Mouse (Mus musculus): ENCODE measurements around the gene Phf12. TPM values are rescaled to one million over a fixed set of nuclear protein-coding genes. Genes with fewer than 3 reads are reported as not detected.

Gene Phf12
- 48.0 TPM for polyA plus RNA-seq (2017; shearing (Covaris generic))

GRCm38 (mm10) chr11:77982441-77982905 is at the start of gene Phf12:
Phf12 (plus strand) TSS chr11:77982754.

GRCm38 (mm10) chr11:78031947-78032808 is 49.6 kb downstream of the Phf12 start, which contains the start of gene Dhrs13:
Dhrs13 (plus strand) TSS chr11:78032280.

GRCm38 (mm10) chr11:78037831-78038752 is 55.5 kb downstream of the Phf12 start, which contains the start of gene Flot2:
Flot2 (plus strand) TSS chr11:78037931.

Other genes starting within 250 kb of the Phf12 start
- 32.0 TPM for gene Myo18a, start 219.5 kb upstream of the Phf12 start, polyA plus RNA-seq (2017; shearing (Covaris generic))
- 0.15 TPM for gene Gm10277, start 195.0 kb upstream of the Phf12 start, polyA plus RNA-seq (2017; shearing (Covaris generic))
- gene Pipox, start 88.7 kb upstream of the Phf12 start, polyA plus RNA-seq (2017; shearing (Covaris generic)) = not detected
- gene Sez6, start 52.0 kb upstream of the Phf12 start, polyA plus RNA-seq (2017; shearing (Covaris generic)) = not detected
- gene Dhrs13, start 49.5 kb downstream of the Phf12 start, polyA plus RNA-seq (2017; shearing (Covaris generic)) = 10.4 TPM
- gene Flot2, start 55.2 kb downstream of the Phf12 start, polyA plus RNA-seq (2017; shearing (Covaris generic)) = 51.3 TPM
- 31.5 TPM for gene Eral1, start 97.6 kb downstream of the Phf12 start, polyA plus RNA-seq (2017; shearing (Covaris generic))
- gene Fam222b, start 111.9 kb downstream of the Phf12 start, polyA plus RNA-seq (2017; shearing (Covaris generic)) = 17.3 TPM
- gene Traf4, start 182.8 kb downstream of the Phf12 start, polyA plus RNA-seq (2017; shearing (Covaris generic)) = 92.9 TPM
- gene Nek8, start 193.9 kb downstream of the Phf12 start, polyA plus RNA-seq (2017; shearing (Covaris generic)) = 15.1 TPM
- 2.5 TPM for gene Tlcd1, start 194.0 kb downstream of the Phf12 start, polyA plus RNA-seq (2017; shearing (Covaris generic))
- 2,044 TPM for gene Rpl23a, start 200.8 kb downstream of the Phf12 start, polyA plus RNA-seq (2017; shearing (Covaris generic))
- not detected for gene Rab34, start 205.7 kb downstream of the Phf12 start, polyA plus RNA-seq (2017; shearing (Covaris generic))
- not detected for gene Proca1, start 210.6 kb downstream of the Phf12 start, polyA plus RNA-seq (2017; shearing (Covaris generic))

Data from naive thymus-derived CD4-positive, alpha-beta T cell, adult 5 months (primary cell).